Mouse (Mus musculus) kidney, adult 2 months (tissue): ENCODE results near the gene Clcn7.

Source experiments
- CTCF ChIP-seq: fragments of 200-500 bp; conservative IDR thresholded peaks from 2 replicates; pipeline ENCODE4 v1.5.1; 2011; ENCODE audit warnings: low read depth, mild to moderate bottlenecking, control low read depth, low read length, moderate library complexity, mixed read lengths; ENCODE audit not compliant: insufficient read depth, insufficient read length
- POLR2A ChIP-seq: fragments of 200-500 bp; IDR thresholded peaks from one replicate; pipeline ENCODE4 v1.6.1; 2011; ENCODE audit warnings: low read depth, low read length, control low read depth

DNA sequence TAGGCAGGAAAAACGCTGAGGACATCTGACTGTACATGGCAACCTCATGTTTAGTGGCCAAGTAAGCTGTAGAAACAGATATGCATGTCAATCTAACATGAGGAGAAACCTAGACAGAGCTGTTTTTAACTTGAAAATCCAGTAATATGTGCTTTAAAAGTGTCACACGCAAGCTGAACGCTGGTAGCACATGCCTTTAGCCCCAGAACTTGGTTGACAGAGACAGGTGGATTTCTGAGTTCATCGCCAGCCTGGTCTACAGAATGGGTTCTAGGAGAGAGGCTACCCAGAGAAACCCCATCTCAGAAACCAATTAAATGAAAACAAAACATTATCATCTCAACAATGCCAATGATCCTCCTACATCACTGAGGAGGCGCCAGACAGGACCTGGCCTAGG is 22.0 kb upstream of the Clcn7 start:
- no peak for TF ChIP-seq CTCF
- TF ChIP-seq POLR2A, result no peak
